Comparison of ENCODE assay signal across 11 mouse cellular contexts in the genomic region with DNA sequence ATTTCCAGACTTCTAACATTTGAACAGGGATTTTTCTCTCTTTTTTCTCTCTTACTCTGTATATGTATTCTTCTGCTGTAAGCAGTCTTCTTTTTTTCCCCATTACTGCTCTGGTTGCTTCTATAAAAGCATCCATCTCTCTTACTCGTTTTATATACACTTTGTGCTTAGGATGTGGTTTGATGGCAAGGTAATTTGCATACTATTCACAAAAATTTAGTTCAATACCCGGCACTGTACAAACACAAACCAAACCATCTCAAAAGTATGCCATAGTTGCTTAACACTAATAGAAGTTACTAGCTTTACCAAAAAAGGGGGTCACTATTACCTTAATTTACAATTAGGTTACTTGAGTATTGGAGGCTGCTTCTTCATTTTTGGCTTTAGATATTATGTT.
"Had no signal": no experiment of that assay in that cellular context is flagged by ENCODE, and none has a peak within 500 bp of the region (broad histone marks: within the 10 kb centered on the region; RNA-seq: fewer than 3 reads in every experiment).

No protein-coding gene starts in this region.

- H3K4me3 ChIP-seq: kidney, embryonic 15.5 days; limb, embryonic 12.5 days; stomach, embryonic 15.5 days had no signal

- H3K36me3 ChIP-seq: kidney, embryonic 15.5 days; limb, embryonic 12.5 days; stomach, embryonic 15.5 days had no signal

- H3K9ac ChIP-seq: kidney, embryonic 15.5 days; limb, embryonic 12.5 days; liver, embryonic 14.5 days; lung, embryonic 14.5 days; stomach, embryonic 15.5 days had no signal

- H3K27me3 ChIP-seq: kidney, embryonic 15.5 days; limb, embryonic 12.5 days; stomach, embryonic 15.5 days had no signal

- H3K9me3 ChIP-seq: kidney, embryonic 15.5 days; limb, embryonic 12.5 days; stomach, embryonic 15.5 days had no signal

- H3K4me2 ChIP-seq: kidney, embryonic 15.5 days; limb, embryonic 12.5 days; lung, embryonic 14.5 days; stomach, embryonic 15.5 days had no signal

- H3K27ac ChIP-seq: kidney, embryonic 15.5 days; limb, embryonic 12.5 days; liver, embryonic 14.5 days; stomach, embryonic 15.5 days had no signal

- H3K4me1 ChIP-seq: kidney, embryonic 15.5 days had no signal

- DNase-seq: kidney, adult 18-20 months; kidney, postnatal 25 days; layer of hippocampus, adult 9-11 months; lung, embryonic 14.5 days; midbrain, embryonic 14.5 days; right cerebral cortex, postnatal 14 days; thymus, postnatal 36 days had no signal
